Mouse (Mus musculus): ENCODE measurements around the gene 1810043G02Rik. TPM values are rescaled to one million over a fixed set of nuclear protein-coding genes. Genes with fewer than 3 reads are reported as not detected.

Gene 1810043G02Rik
- polyA plus RNA-seq, 1 experiment from 2014 or later: 4.6 TPM

GRCm38 (mm10) chr10:77974323-77974722, 4.0 kb upstream of the 1810043G02Rik start:
- Histone ChIP-seq H3K27me3 (peaks cover 20% of the 10 kb centered on the region), H3K9me3 (replicated peaks) (no peaks in the 10 kb centered on the region), H3K4me1 (replicated peaks) (peaks cover 27% of the 10 kb centered on the region), H3K9ac (no peak overlapping the region), H3K36me3 (no peaks in the 10 kb centered on the region), H3K27ac (no peak overlapping the region), H3K4me2 (no peak overlapping the region), H3K4me3 (replicated peaks) (no peak overlapping the region)
- WGBS (ENCODE audit: insufficient replicate concordance): 53% methylated on average over 5 of the region's 5 CpGs
- ATAC-seq (ENCODE audit: low read depth) (no peak), DNase-seq (no peak)

GRCm38 (mm10) chr10:77974811-77975210, 3.5 kb upstream of the 1810043G02Rik start:
- H3K36me3 ChIP-seq: no peaks in the 10 kb centered on the region
- no peak overlapping the region for H3K4me3 ChIP-seq (replicated peaks)
- H3K27me3 ChIP-seq: peaks cover 15% of the 10 kb centered on the region
- DNase-seq (no peak), ATAC-seq (ENCODE audit: low read depth) (no peak)
- H3K4me2 ChIP-seq: no peak overlapping the region
- 48% methylated on average over 5 of the region's 5 CpGs for WGBS (ENCODE audit: insufficient replicate concordance)
- H3K27ac ChIP-seq: no peak overlapping the region
- peaks cover 31% of the 10 kb centered on the region for H3K4me1 ChIP-seq (replicated peaks)
- no peak overlapping the region for H3K9ac ChIP-seq
- H3K9me3 ChIP-seq (replicated peaks): no peaks in the 10 kb centered on the region

DNA sequence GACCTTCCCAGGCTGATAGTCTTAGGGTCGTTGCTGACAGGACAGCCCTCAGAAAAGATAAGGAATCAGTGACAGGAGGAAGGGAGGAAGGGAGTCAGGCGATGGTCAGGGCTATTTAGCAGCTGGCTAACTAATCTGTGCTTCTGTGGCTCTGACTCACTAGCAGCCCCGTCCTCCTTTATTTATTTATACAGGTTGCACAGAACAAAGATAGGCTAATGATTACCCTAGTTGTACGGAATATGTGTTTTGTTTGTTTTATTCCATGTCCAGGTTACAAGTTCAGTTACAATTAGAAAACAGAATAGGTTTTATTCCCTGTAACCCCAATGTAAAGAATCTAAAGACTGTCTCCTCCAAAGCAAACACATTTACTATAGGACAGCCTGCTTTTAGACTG, 2.7 kb upstream of the 1810043G02Rik start:
- Histone ChIP-seq H3K9me3 (replicated peaks) (no peaks in the 10 kb centered on the region), H3K4me2 (no peak overlapping the region), H3K36me3 (no peaks in the 10 kb centered on the region), H3K27me3 (peaks cover 7% of the 10 kb centered on the region), H3K27ac (no peak overlapping the region), H3K9ac (no peak overlapping the region), H3K4me1 (replicated peaks) (peaks cover 33% of the 10 kb centered on the region), H3K4me3 (replicated peaks) (no peak overlapping the region)
- 14% methylated on average over 4 of the region's 4 CpGs for WGBS (ENCODE audit: insufficient replicate concordance)
- no peak for DNase-seq
- no peak for ATAC-seq (ENCODE audit: low read depth)

DNA sequence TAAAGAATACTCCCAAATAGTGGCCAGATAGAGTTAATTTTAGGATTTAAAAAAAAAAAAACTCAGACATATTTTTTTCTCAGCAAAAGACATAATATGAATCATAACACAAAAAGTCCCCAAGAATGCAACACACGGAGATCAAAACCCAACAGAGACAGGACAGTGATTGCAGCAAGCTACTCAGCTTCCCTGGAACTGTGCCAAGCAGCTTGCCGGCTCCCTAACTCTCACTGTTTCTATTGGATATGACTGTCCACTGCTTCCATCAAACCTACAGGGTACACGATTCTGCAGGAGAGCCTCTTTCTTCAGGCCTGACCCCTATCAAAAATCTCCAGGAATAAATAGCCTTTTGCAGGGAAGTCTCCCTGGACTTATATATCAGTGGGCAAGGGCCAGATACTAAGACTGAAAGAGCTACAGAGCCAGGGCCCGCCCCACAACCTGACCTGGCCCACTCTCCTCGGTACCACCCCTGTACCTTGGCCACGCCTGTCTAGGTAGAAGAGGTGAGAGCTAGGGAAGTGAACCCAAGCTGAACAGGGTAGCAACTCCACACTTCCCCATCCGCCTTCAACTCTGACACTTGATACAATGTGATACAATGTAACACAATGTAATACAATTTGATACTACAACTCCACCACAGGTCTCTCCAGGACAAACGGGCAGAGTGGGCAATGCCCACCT, 1.7 kb upstream of the 1810043G02Rik start:
- Histone ChIP-seq H3K4me3 (replicated peaks) (no peak overlapping the region), H3K4me1 (replicated peaks) (peaks cover 33% of the 10 kb centered on the region), H3K4me2 (no peak overlapping the region), H3K36me3 (no peaks in the 10 kb centered on the region), H3K27me3 (no peaks in the 10 kb centered on the region), H3K27ac (no peak overlapping the region), H3K9ac (no peak overlapping the region), H3K9me3 (replicated peaks) (no peaks in the 10 kb centered on the region)
- DNase-seq (no peak), ATAC-seq (ENCODE audit: low read depth) (no peak)
- 56% methylated on average over 8 of the region's 8 CpGs for WGBS (ENCODE audit: insufficient replicate concordance)

- H3K27ac ChIP-seq: no peak overlapping the region
- 3% methylated on average over 4 of the region's 4 CpGs for WGBS (ENCODE audit: insufficient replicate concordance)
- peak; percentile 29 for ATAC-seq (ENCODE audit: low read depth)
Measured at GRCm38 (mm10) chr10:77984660-77985059, 6.3 kb downstream of the 1810043G02Rik start.

GRCm38 (mm10) chr10:77985775-77986174, 7.5 kb downstream of the 1810043G02Rik start:
- Histone ChIP-seq H3K36me3 (peaks cover 42% of the 10 kb centered on the region), H3K27me3 (no peaks in the 10 kb centered on the region)

More at GRCm38 (mm10) chr10:77984660-77985059, 6.3 kb downstream of the 1810043G02Rik start:
- no peak overlapping the region for H3K9ac ChIP-seq
- peaks cover 31% of the 10 kb centered on the region for H3K36me3 ChIP-seq
- H3K27me3 ChIP-seq: no peaks in the 10 kb centered on the region
- peak; percentile 67 for DNase-seq
- H3K9me3 ChIP-seq (replicated peaks): no peaks in the 10 kb centered on the region
- no peak overlapping the region for H3K4me3 ChIP-seq (replicated peaks)
- H3K4me2 ChIP-seq: no peak overlapping the region
- H3K4me1 ChIP-seq (replicated peaks): peaks cover 8% of the 10 kb centered on the region; the same call in 1 of the 2 replicates

GRCm38 (mm10) chr10:77995639-77996038, 17.3 kb downstream of the 1810043G02Rik start:
- WGBS (ENCODE audit: insufficient replicate concordance): 85% methylated on average over 3 of the region's 3 CpGs
- DNase-seq: no peak
- H3K36me3 ChIP-seq: peaks cover 100% of the 10 kb centered on the region
- H3K9me3 ChIP-seq (replicated peaks): no peaks in the 10 kb centered on the region
- H3K27ac ChIP-seq: no peak overlapping the region
- ATAC-seq (ENCODE audit: low read depth): no peak
- H3K4me2 ChIP-seq: no peak overlapping the region
- H3K4me3 ChIP-seq (replicated peaks): no peak overlapping the region
- no peaks in the 10 kb centered on the region for H3K27me3 ChIP-seq
- no peak overlapping the region for H3K9ac ChIP-seq
- no peaks in the 10 kb centered on the region for H3K4me1 ChIP-seq (replicated peaks)

More at GRCm38 (mm10) chr10:77985775-77986174, 7.5 kb downstream of the 1810043G02Rik start:
- ATAC-seq (ENCODE audit: low read depth): no peak
- Histone ChIP-seq H3K27ac (no peak overlapping the region), H3K4me2 (no peak overlapping the region), H3K4me3 (replicated peaks) (no peak overlapping the region), H3K9ac (no peak overlapping the region), H3K4me1 (replicated peaks) (peaks cover 3% of the 10 kb centered on the region; the same call in 1 of the 2 replicates), H3K9me3 (replicated peaks) (no peaks in the 10 kb centered on the region)
- no peak for DNase-seq
- 63% methylated on average over 5 of the region's 5 CpGs for WGBS (ENCODE audit: insufficient replicate concordance)

DNA sequence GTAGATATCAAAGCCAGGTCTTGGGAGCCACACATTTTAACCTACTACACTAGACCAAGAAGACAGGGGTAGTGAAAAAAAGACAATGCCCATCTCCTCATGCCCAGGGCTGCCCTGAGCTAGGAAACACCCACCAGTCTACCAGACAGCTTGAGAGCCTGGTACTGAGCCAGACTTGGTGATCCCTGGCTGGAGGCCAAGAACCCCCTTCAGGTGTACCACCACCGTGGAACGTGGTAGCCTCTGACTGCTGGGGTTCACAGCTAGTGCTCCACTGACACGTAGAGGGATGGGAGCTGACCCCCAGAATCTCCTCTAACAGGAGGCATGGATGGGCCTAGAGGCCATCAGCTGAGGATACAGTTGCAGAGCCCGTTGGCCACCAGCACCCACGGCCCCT, 21.9 kb downstream of the 1810043G02Rik start:
- H3K9me3 ChIP-seq (replicated peaks): no peaks in the 10 kb centered on the region
- ATAC-seq (ENCODE audit: low read depth) (no peak), DNase-seq (no peak)
- H3K4me1 ChIP-seq (replicated peaks): peaks cover 30% of the 10 kb centered on the region
- H3K4me3 ChIP-seq (replicated peaks): no peak overlapping the region
- H3K27me3 ChIP-seq: no peaks in the 10 kb centered on the region
- H3K36me3 ChIP-seq: peaks cover 98% of the 10 kb centered on the region
- 90% methylated on average over 5 of the region's 5 CpGs for WGBS (ENCODE audit: insufficient replicate concordance)
- no peak overlapping the region for H3K4me2 ChIP-seq
- no peak overlapping the region for H3K9ac ChIP-seq
- H3K27ac ChIP-seq: no peak overlapping the region

- Histone ChIP-seq H3K4me3 (replicated peaks) (no peak overlapping the region), H3K9ac (no peak overlapping the region), H3K27me3 (no peaks in the 10 kb centered on the region), H3K36me3 (peaks cover 93% of the 10 kb centered on the region), H3K27ac (no peak overlapping the region), H3K4me1 (replicated peaks) (peaks cover 46% of the 10 kb centered on the region), H3K4me2 (no peak overlapping the region), H3K9me3 (replicated peaks) (no peaks in the 10 kb centered on the region)
- WGBS (ENCODE audit: insufficient replicate concordance): 89% methylated on average over 11 of the region's 11 CpGs
- DNase-seq: no peak
- ATAC-seq (ENCODE audit: low read depth): no peak
Measured at GRCm38 (mm10) chr10:78001796-78002195, 23.5 kb downstream of the 1810043G02Rik start.

DNA sequence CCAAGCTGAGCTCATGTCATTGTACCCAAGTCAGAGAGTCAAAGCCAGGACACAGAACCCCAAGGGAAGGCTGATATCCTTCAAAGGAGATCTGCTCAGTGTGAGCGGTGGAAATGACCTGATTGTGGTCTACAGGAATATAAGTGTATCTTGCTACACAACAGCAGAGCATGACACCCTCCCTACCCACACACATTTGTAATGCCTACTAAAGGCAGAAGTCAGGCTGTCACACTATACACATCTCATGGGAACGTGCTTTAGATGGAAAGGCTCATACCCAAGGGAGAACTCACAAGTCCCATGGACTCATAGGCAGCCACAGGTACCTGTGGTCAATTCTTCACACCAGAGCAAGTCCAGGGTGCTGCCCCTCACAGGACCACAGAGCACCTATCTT, 24.0 kb downstream of the 1810043G02Rik start:
- DNase-seq (no peak), ATAC-seq (ENCODE audit: low read depth) (no peak)
- Histone ChIP-seq H3K9ac (no peak overlapping the region), H3K27ac (peak overlapping the region; percentile 18; the same call in 1 of the 2 replicates), H3K4me2 (no peak overlapping the region), H3K4me1 (replicated peaks) (peaks cover 51% of the 10 kb centered on the region), H3K27me3 (no peaks in the 10 kb centered on the region), H3K36me3 (peaks cover 91% of the 10 kb centered on the region), H3K4me3 (replicated peaks) (no peak overlapping the region), H3K9me3 (replicated peaks) (no peaks in the 10 kb centered on the region)
- WGBS (ENCODE audit: insufficient replicate concordance): 90% methylated on average over 2 of the region's 2 CpGs

- peak overlapping the region; percentile 89 for H3K4me3 ChIP-seq (replicated peaks)
- no peaks in the 10 kb centered on the region for H3K9me3 ChIP-seq (replicated peaks)
- peak overlapping the region; percentile 96 for H3K9ac ChIP-seq
- 40% methylated on average over 3 of the region's 3 CpGs for WGBS (ENCODE audit: insufficient replicate concordance)
- H3K36me3 ChIP-seq: peaks cover 68% of the 10 kb centered on the region
- H3K27me3 ChIP-seq: no peaks in the 10 kb centered on the region
- H3K4me2 ChIP-seq: peak overlapping the region; percentile 98
- H3K27ac ChIP-seq: peak overlapping the region; percentile 99
- H3K4me1 ChIP-seq (replicated peaks): peaks cover 68% of the 10 kb centered on the region
- DNase-seq: peak; percentile 67
- peak; percentile 73 for ATAC-seq (ENCODE audit: low read depth)
Measured at GRCm38 (mm10) chr10:78004479-78005100, 26.3 kb downstream of the 1810043G02Rik start.

Data from liver, embryonic 13.5 days (tissue).